Mouse (Mus musculus) heart, embryonic 13.5 days (tissue): ENCODE data around the gene 2900026A02Rik. TPM values are rescaled to one million over a fixed set of nuclear protein-coding genes. Genes with fewer than 3 reads are reported as not detected.
A peak's percentile ranks its signal among the peaks of the same experiment; 100 is the strongest.

ENCODE experiments used
- ATAC-seq: fragments of 200-750 bp; cut with Nextera tagmentation; 2 replicates; pipeline ENCODE4 v1.8.0; 2017; ENCODE audit warnings: moderate TSS enrichment; ENCODE audit not compliant: insufficient number of reproducible peaks, low FRiP score, low TSS enrichment; ENCODE audit errors: extremely low read depth
- H3K27ac ChIP-seq: fragments of 300-500 bp; sonication (generic); replicated peaks from 2 replicates; pipeline ENCODE4 v1.5.1; 2015; ENCODE audit warnings: moderate library complexity, mild to moderate bottlenecking, inconsistent platforms
- H3K27me3 ChIP-seq: fragments of 300-500 bp; sonication (generic); replicated peaks from 2 replicates; pipeline ENCODE4 v1.6.1; 2015; ENCODE audit warnings: mild to moderate bottlenecking, inconsistent platforms
- H3K36me3 ChIP-seq: fragments of 300-500 bp; sonication (generic); 2 replicates; pipeline ENCODE4 v1.6.1; 2015; ENCODE audit warnings: mild to moderate bottlenecking, inconsistent platforms
- H3K4me1 ChIP-seq: fragments of 300-500 bp; sonication (generic); 2 replicates; pipeline ENCODE4 v1.6.1; 2015; ENCODE audit warnings: inconsistent platforms
- H3K4me2 ChIP-seq: fragments of 300-500 bp; sonication (generic); 2 replicates; pipeline ENCODE4 v1.6.1; 2015; ENCODE audit warnings: inconsistent platforms, mild to moderate bottlenecking, moderate library complexity
- H3K4me3 ChIP-seq: fragments of 300-500 bp; sonication (generic); 2 replicates; pipeline ENCODE4 v1.5.1; 2015; ENCODE audit warnings: moderate library complexity, mild to moderate bottlenecking, inconsistent platforms
- H3K9ac ChIP-seq: fragments of 300-500 bp; sonication (generic); 2 replicates; pipeline ENCODE4 v1.6.1; 2015; ENCODE audit warnings: inconsistent platforms, mild to moderate bottlenecking, moderate library complexity
- H3K9me3 ChIP-seq: fragments of 300-500 bp; sonication (generic); 2 replicates; pipeline ENCODE4 v1.6.1; 2016; ENCODE audit warnings: inconsistent platforms
- WGBS: fragments of 180-500 bp; shearing (Covaris S2); methylation state at CpG from one replicate; pipeline ENCODE4 v1.1.7; 2015; ENCODE audit warnings: mixed read lengths; 5-methylcytosine and 5-hydroxymethylcytosine counted together
- polyA plus RNA-seq: library from polyadenylated mRNA; unstranded; fragments of >200 nt; fragmentation: Nextera tagmentation; extraction: Ambion mirVana; gene quantifications from 2 replicates; pipeline ENCODE4 v1.2.1, GENCODE M21; 2015

The 2900026A02Rik gene
- polyA plus RNA-seq, 1 experiment from 2014 or later = 14.8 TPM

DNA sequence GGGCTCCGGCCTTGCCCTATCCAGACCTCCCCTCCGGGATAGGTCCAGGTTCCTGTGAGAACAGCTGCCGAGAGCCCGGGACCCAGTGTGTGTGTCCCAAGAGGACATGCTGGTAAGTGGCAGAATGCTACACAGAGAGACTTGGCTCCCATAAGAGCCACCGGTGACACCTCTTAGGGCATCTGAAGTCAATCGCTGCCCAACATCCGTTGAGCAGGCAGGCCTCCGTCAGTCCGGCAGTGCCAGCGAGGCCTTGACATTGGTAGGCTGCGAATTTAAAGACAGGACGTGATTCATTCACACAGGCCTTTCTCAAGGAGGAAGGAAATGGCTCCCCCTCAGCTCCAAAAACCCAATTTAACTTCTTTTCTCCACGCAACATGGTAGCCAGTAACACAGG, 11.1 kb downstream of the 2900026A02Rik start:
- Histone ChIP-seq H3K4me1 (peaks cover 58% of the 10 kb centered on the region), H3K4me3 (no peak overlapping the region), H3K27ac (peak overlapping the region; percentile 89), H3K4me2 (no peak overlapping the region), H3K27me3 (no peaks in the 10 kb centered on the region), H3K9ac (no peak overlapping the region), H3K36me3 (no peaks in the 10 kb centered on the region), H3K9me3 (no peaks in the 10 kb centered on the region)
- ATAC-seq = no peak
- WGBS = 73% methylated on average over 13 of the region's 13 CpGs

DNA sequence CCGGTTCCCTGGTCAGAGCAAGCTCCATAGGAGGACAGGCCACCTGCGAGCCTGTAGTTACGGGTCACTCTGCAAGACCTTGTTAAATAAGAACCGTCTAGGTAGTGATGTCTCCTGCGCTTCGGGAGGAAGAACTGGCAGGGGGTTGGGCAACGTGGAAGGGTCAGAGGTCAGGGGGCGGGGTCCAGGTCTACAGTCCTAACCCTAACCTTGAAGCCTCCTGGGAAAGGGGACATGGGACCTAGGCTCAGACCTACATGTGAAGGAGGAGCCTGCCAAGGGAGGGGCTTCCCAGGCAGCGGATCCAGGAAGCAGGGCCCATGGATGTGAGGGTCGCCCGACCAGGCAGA, 11.7 kb downstream of the 2900026A02Rik start:
- H3K9me3 ChIP-seq = no peaks in the 10 kb centered on the region
- peaks cover 54% of the 10 kb centered on the region for H3K4me1 ChIP-seq
- H3K27ac ChIP-seq = peak overlapping the region; percentile 89
- 45% methylated on average over 11 of the region's 11 CpGs for WGBS
- H3K27me3 ChIP-seq = no peaks in the 10 kb centered on the region
- no peak overlapping the region for H3K4me3 ChIP-seq
- H3K36me3 ChIP-seq = no peaks in the 10 kb centered on the region
- no peak overlapping the region for H3K4me2 ChIP-seq
- ATAC-seq = no peak
- no peak overlapping the region for H3K9ac ChIP-seq

DNA sequence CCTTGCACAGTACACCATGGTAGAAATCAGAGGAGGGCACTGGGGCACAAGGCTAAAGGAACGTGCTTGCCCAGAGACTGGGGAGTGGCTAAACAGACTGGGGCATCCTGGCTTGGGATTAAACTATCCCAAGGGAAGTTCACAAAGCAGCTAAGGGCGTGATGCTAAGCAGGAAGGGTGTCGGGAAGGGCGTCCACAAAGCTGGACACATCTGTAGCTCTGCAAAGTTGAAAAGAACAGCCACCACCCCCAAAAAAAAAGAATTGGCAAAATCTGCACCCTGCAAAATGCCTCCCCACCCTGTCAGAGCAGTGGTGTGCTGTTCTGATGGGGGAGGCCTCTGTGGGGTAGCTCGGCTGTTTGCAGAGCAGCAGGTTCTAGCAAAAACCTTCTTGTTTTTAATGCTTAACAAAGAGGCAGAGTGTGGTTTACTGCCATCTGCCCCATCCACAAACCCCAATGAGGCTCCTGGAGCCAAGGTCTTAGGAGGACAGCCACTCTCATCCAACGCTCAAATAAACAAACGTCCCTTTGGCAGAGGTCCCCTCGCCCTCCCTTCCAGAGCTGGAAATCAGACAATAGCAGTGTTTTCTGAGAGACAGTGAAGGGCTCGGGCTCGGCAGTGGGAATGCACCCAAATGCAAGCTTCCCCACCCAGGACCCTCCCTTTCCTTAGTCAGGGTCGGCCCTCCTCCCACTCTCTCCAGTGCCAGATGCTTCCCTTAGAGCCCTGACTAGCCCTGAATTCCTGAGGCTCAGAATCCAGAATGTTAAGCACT, 12.2 kb downstream of the 2900026A02Rik start:
- H3K4me2 ChIP-seq = no peak overlapping the region
- H3K36me3 ChIP-seq = no peaks in the 10 kb centered on the region
- no peaks in the 10 kb centered on the region for H3K27me3 ChIP-seq
- H3K4me3 ChIP-seq = no peak overlapping the region
- 43% methylated on average over 11 of the region's 11 CpGs for WGBS
- H3K9me3 ChIP-seq = no peaks in the 10 kb centered on the region
- peak overlapping the region; percentile 89 for H3K27ac ChIP-seq
- 0 out of 2 replicates have a peak, but pooled peaks have one; percentile 39 for ATAC-seq
- 0 out of 2 replicates have a peak overlapping the region, but pooled peaks have one; percentile 24 for H3K9ac ChIP-seq
- peaks cover 52% of the 10 kb centered on the region for H3K4me1 ChIP-seq

DNA sequence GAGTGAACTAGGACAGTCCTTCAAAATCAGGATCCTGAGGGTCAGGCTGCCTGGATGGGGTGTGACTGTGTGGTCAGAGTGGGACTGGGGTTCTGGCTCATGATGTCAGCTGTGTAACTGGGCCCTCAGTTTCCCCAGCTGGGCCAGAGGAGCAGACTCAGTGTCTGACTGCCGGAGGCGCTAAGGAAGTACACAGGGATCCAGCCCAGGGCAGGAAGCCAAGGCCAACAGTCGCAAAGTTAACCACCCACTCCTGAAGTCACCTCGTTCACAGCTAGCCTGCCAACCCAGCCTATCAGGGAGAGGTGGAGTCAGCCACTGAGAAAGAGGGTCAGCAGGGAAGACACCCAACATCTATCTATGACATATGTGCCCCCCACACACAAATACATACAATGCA, 13.0 kb downstream of the 2900026A02Rik start:
- ATAC-seq = no peak
- WGBS = 46% methylated on average over 4 of the region's 4 CpGs

GRCm38 (mm10) chr5:113206670-113207352, 14.2 kb downstream of the 2900026A02Rik start:
- 39% methylated on average over 9 of the region's 9 CpGs for WGBS
- ATAC-seq = no peak

More for the DNA sequence above, 13.0 kb downstream of the 2900026A02Rik start:
- Histone ChIP-seq H3K9ac (no peak overlapping the region), H3K4me2 (no peak overlapping the region), H3K9me3 (no peaks in the 10 kb centered on the region), H3K36me3 (no peaks in the 10 kb centered on the region), H3K4me1 (peaks cover 52% of the 10 kb centered on the region), H3K4me3 (no peak overlapping the region), H3K27ac (peak overlapping the region; percentile 89), H3K27me3 (no peaks in the 10 kb centered on the region)

DNA sequence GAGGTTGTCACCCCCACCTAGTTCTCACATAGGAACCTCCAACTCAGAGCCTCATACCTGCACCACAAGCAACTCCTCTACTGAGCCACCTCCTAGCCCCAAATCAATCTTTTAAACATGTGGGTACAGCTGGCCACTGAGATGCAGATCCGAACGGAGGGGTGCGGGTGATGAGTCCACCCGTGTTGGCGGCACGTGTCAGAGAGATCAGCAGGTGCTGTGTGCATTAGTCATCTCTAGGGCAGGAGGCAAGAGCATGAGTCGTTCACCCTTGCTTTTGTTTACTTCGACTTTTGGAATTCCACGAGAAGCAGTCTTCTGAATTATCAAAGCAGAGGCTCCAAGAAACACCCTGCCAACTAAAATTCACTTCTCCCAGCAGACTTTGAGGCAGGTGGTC, 16.8 kb downstream of the 2900026A02Rik start:
- Histone ChIP-seq H3K4me1 (peaks cover 48% of the 10 kb centered on the region), H3K9ac (no peak overlapping the region), H3K27me3 (no peaks in the 10 kb centered on the region), H3K4me3 (no peak overlapping the region), H3K36me3 (no peaks in the 10 kb centered on the region), H3K27ac (no peak overlapping the region), H3K9me3 (no peaks in the 10 kb centered on the region), H3K4me2 (no peak overlapping the region)
- no peak for ATAC-seq
- WGBS = 83% methylated on average over 9 of the region's 9 CpGs

More at GRCm38 (mm10) chr5:113206670-113207352, 14.2 kb downstream of the 2900026A02Rik start:
- H3K9me3 ChIP-seq = no peaks in the 10 kb centered on the region
- peaks cover 52% of the 10 kb centered on the region for H3K4me1 ChIP-seq
- H3K36me3 ChIP-seq = no peaks in the 10 kb centered on the region
- no peak overlapping the region for H3K9ac ChIP-seq
- no peak overlapping the region for H3K4me3 ChIP-seq
- no peaks in the 10 kb centered on the region for H3K27me3 ChIP-seq
- H3K27ac ChIP-seq = peak overlapping the region; percentile 89
- no peak overlapping the region for H3K4me2 ChIP-seq

DNA sequence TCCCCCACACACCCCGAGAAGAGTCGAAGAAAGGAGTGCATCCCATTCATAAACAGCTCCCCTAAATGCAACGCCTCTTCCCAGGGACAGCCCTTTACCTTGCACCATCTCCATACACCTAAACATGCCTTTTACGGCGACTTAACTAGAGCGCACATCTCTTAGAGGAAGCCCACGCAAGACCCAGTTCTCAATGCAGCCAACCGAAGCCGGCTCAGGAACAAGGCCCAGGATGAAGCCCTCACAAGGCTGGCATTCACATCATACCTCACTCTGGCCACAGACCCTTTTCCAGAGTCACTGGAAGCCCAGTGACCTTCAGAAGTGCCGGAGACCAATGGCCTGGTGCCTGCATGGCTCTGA, 21.3 kb downstream of the 2900026A02Rik start:
- Histone ChIP-seq H3K4me2 (no peak overlapping the region), H3K9me3 (no peaks in the 10 kb centered on the region), H3K4me1 (peaks cover 40% of the 10 kb centered on the region), H3K4me3 (no peak overlapping the region), H3K9ac (no peak overlapping the region), H3K36me3 (no peaks in the 10 kb centered on the region), H3K27me3 (0 out of 2 replicates have a peak, but pooled peaks cover 6% of the 10 kb centered on the region), H3K27ac (peak overlapping the region; percentile 78)
- 73% methylated on average over 10 of the region's 10 CpGs for WGBS
- no peak for ATAC-seq

DNA sequence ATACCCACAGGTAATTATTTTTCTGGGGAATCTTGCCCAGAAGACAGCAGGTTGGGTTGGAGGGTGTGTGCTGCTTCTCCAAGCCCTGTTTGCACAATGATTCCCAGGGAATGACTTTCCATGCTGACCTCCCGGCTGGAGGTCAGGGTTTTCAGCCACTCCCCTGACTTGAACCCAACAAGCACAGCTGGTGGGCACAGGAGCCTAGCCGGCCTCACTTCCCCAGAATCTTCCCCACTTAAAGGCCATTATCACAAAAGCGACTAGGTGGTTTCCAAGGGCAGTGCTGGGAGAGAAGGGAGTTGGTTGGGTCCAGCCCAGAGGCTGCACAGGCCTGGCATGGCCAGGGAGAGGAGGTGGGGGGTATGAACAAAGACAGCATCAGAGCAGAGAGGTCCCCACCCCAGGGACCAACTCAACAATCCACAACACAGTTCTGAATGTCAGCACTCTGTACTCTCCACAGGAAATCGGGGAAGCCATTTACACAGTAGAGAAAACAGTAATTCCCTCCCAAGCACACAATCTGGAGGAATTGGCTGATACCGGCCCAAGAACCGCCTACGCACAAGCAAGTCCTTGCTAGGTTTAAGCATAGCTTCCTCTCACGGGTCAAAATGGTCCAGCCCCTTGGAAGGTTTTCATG, 21.8 kb downstream of the 2900026A02Rik start:
- ATAC-seq = no peak
- Histone ChIP-seq H3K27me3 (0 out of 2 replicates have a peak, but pooled peaks cover 6% of the 10 kb centered on the region), H3K9ac (no peak overlapping the region)

GRCm38 (mm10) chr5:113196916-113197794, 23.9 kb downstream of the 2900026A02Rik start:
- no peaks in the 10 kb centered on the region for H3K9me3 ChIP-seq
- no peaks in the 10 kb centered on the region for H3K36me3 ChIP-seq
- no peak overlapping the region for H3K4me3 ChIP-seq
- peak overlapping the region; percentile 78 for H3K27ac ChIP-seq
- no peak for ATAC-seq
- WGBS = 29% methylated on average over 9 of the region's 9 CpGs
- H3K4me2 ChIP-seq = no peak overlapping the region
- 0 out of 2 replicates have a peak overlapping the region, but pooled peaks have one; percentile 6 for H3K9ac ChIP-seq
- H3K27me3 ChIP-seq = 0 out of 2 replicates have a peak, but pooled peaks cover 6% of the 10 kb centered on the region
- H3K4me1 ChIP-seq = peaks cover 40% of the 10 kb centered on the region

More for the DNA sequence above, 21.8 kb downstream of the 2900026A02Rik start:
- peak overlapping the region; percentile 78 for H3K27ac ChIP-seq
- H3K9me3 ChIP-seq = no peaks in the 10 kb centered on the region
- WGBS = 41% methylated on average over 8 of the region's 8 CpGs
- no peaks in the 10 kb centered on the region for H3K36me3 ChIP-seq
- no peak overlapping the region for H3K4me3 ChIP-seq
- H3K4me1 ChIP-seq = peaks cover 40% of the 10 kb centered on the region
- no peak overlapping the region for H3K4me2 ChIP-seq

GRCm38 (mm10) chr5:113195907-113196306, 25.1 kb downstream of the 2900026A02Rik start:
- no peak for ATAC-seq
- H3K4me1 ChIP-seq = peaks cover 40% of the 10 kb centered on the region
- no peaks in the 10 kb centered on the region; the same call in 1 of the 2 replicates for H3K36me3 ChIP-seq
- H3K27me3 ChIP-seq = 0 out of 2 replicates have a peak, but pooled peaks cover 6% of the 10 kb centered on the region
- H3K4me3 ChIP-seq = no peak overlapping the region
- no peak overlapping the region for H3K4me2 ChIP-seq
- no peak overlapping the region for H3K9ac ChIP-seq
- H3K9me3 ChIP-seq = no peaks in the 10 kb centered on the region
- H3K27ac ChIP-seq = 0 out of 2 replicates have a peak overlapping the region, but pooled peaks have one; percentile 78
- 77% methylated on average over 6 of the region's 6 CpGs for WGBS
